Mouse (Mus musculus) ovary, adult 2 months (tissue): ENCODE data around the gene 4930455H04Rik. TPM values are rescaled to one million over a fixed set of nuclear protein-coding genes. Genes with fewer than 3 reads are reported as not detected.

Experiments used
- polyA plus RNA-seq: library from polyadenylated mRNA; depleted of rRNA; stranded (reverse); fragments of >200 nt; gene quantifications from 2 replicates; pipeline ENCODE4 v1.2.3, GENCODE M21; 2012; rRNA removed

4930455H04Rik gene
- not detected in 2 replicates for polyA plus RNA-seq

DNA sequence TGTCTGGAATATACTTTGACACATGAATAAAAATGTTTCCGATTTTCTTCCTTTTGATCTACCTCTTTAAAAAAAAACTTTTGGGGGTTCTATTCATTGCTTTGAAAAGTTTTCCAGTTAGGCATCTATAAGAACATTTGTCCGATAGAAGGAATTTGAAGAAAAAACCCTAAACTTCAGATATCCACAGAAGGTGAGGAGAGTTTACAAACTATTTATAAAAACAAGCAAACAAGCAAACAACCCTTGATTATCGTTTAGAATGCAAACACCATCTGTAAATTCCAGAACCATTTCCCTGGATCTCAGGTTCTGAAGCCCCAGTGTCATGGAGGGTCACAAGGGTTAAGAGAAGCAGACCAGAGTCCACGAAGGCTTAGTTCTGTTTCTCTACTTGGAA lies at the start of gene 4930455H04Rik:
Gene 4930455H04Rik (plus strand): TSS at position 301 of the 400 bp plus-strand sequence.

GRCm38 (mm10) chr3:116968540-116968997 lies 502 bp downstream of the 4930455H04Rik start, which contains the start of gene Palmd:
Gene Palmd (minus strand): TSS chr3:116968987.

Other genes with a start within 250 kb of the 4930455H04Rik start
- gene Agl, start 160.1 kb upstream of the 4930455H04Rik start, polyA plus RNA-seq: 8.1 and 8.4 TPM in 2 replicates
- gene Frrs1, start 108.8 kb upstream of the 4930455H04Rik start, polyA plus RNA-seq: 14.4 and 20.5 TPM in 2 replicates
- 0.90 and 1.1 TPM in 2 replicates for gene Palmd, start 720 bp downstream of the 4930455H04Rik start, polyA plus RNA-seq